Mouse (Mus musculus): ENCODE measurements around the gene Alox12. TPM values are rescaled to one million over a fixed set of nuclear protein-coding genes. Genes with fewer than 3 reads are reported as not detected.

The Alox12 gene
- polyA plus RNA-seq (2014; fragmentation: Nextera tagmentation; extraction: Ambion mirVana): 0.08 and 2.1 TPM in 2 replicates

DNA sequence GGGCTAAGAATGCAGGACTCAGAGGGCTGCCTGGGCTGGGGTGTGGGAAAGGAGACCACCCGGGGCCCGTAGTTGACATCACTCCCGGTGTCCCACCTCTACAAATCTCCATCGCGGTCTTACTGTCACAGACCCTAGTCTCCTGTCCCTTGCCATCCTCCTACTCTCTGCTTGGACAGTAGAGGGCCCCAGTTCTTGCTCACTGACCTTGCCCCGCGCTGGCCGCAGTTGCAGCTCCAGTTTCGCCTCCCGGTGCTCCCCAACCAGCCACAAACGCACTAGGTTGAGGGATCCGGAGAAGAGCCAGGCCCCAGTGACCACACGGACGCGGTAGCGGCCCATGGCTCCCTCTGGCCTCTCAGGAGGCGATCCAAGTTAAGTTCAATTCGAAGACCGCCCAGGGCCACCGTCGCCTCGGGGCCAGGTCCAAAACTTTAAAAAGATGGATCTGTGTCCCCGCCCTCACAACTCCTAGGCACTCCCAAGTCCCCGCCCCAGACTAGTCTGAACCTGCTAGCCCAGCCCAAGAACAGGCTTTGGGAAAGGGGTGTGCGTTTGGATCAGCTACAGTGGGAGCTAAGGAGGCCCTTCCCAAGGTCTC is at the start of gene Alox12:
Gene Alox12 (minus strand): TSS at position 423 of the 601 bp plus-strand sequence.
- 1% methylated on average over 25 of the region's 25 CpGs for WGBS
- Histone ChIP-seq H3K4me3 (ENCODE audit: low read depth, low read length) (0 out of 2 replicates have a peak within 1 kb of the TSS, but pooled peaks have one; percentile 12), H3K27me3 (ENCODE audit: control insufficient read depth, insufficient read depth, low read length) (peaks cover 28% of the 10 kb centered on the region), H3K27ac (ENCODE audit: low read depth, low read length) (no peak within 1 kb of the TSS), H3K4me1 (ENCODE audit: control insufficient read depth, insufficient read depth, low read length) (no peaks in the 10 kb centered on the region; the same call in 1 of the 2 replicates), H3K4me2 (ENCODE audit: low read depth, low read length) (peak within 1 kb of the TSS; percentile 29; the same call in 1 of the 2 replicates), H3K9me3 (ENCODE audit: control insufficient read depth, low read length) (no peaks in the 10 kb centered on the region), H3K9ac (replicated peaks; ENCODE audit: low read depth, low read length) (no peak within 1 kb of the TSS), H3K36me3 (ENCODE audit: control insufficient read depth, insufficient read depth, low read length) (no peaks in the 10 kb centered on the region)
- no peak for ATAC-seq (ENCODE audit: low read depth)

DNA sequence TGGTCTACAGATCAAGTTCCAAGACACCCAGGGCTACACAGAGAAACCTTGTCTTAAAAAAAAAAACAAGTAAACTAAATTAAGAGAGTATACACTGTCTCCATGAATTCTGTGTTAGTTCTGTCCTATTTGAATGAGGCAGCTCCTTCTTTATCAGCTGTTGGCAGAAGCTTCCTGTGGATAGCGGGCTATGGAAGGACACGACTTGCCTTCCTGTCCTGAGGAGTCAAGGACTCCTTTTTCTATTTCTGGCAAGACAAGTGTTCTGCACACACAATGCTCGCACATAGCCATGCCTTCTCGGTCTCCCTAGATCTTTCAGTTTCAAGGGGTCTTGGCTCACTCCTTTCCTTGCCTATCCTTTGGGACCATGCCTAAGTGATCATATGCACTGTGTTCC is 47.1 kb upstream of the Alox12 start:
- Histone ChIP-seq H3K4me2 (ENCODE audit: low read depth, low read length) (no peak overlapping the region), H3K27ac (ENCODE audit: low read depth, low read length) (no peak overlapping the region), H3K9me3 (ENCODE audit: control insufficient read depth, low read length) (no peaks in the 10 kb centered on the region; the same call in 1 of the 2 replicates), H3K36me3 (ENCODE audit: control insufficient read depth, insufficient read depth, low read length) (no peaks in the 10 kb centered on the region), H3K27me3 (ENCODE audit: control insufficient read depth, insufficient read depth, low read length) (no peaks in the 10 kb centered on the region), H3K4me3 (ENCODE audit: low read depth, low read length) (no peak overlapping the region), H3K4me1 (ENCODE audit: control insufficient read depth, insufficient read depth, low read length) (no peaks in the 10 kb centered on the region), H3K9ac (replicated peaks; ENCODE audit: low read depth, low read length) (no peak overlapping the region)
- ATAC-seq (ENCODE audit: low read depth): no peak
- WGBS: 86% methylated on average over 4 of the region's 4 CpGs

DNA sequence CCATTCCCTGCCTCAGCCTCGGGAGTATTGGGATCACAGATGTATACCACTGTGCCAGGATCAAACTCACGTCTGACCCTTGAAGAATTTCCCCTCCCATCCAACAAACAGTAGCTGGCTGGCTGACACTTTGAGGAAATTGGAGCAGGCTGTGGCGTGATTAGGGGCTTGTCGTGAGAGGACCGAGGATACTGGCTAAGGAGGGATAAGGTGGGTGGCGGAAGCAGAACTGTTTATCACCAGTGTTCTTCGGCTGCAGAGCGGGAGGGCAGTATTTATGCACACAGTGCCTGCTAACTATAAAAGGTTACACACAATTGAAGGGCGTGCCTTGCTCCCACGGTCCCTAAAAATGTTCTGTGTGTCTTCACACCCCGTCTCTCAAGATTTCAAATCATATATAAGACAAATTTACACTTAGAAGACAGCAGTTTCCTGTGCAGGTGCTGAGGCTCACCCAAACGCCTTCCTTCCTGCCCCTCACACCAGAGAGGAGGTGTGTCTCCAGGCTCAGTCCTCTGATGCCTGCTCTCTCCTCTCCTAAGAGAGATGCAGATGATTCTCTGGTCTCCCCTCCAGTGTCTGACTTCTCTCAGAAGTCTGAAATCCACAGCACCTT is 42.8 kb upstream of the Alox12 start:
- no peak overlapping the region for H3K4me3 ChIP-seq (ENCODE audit: low read depth, low read length)
- no peaks in the 10 kb centered on the region for H3K36me3 ChIP-seq (ENCODE audit: control insufficient read depth, insufficient read depth, low read length)
- no peak overlapping the region for H3K9ac ChIP-seq (replicated peaks; ENCODE audit: low read depth, low read length)
- no peaks in the 10 kb centered on the region; the same call in 1 of the 2 replicates for H3K9me3 ChIP-seq (ENCODE audit: control insufficient read depth, low read length)
- WGBS: 65% methylated on average over 12 of the region's 12 CpGs
- no peak overlapping the region for H3K4me2 ChIP-seq (ENCODE audit: low read depth, low read length)
- H3K4me1 ChIP-seq (ENCODE audit: control insufficient read depth, insufficient read depth, low read length): no peaks in the 10 kb centered on the region
- no peaks in the 10 kb centered on the region for H3K27me3 ChIP-seq (ENCODE audit: control insufficient read depth, insufficient read depth, low read length)
- H3K27ac ChIP-seq (ENCODE audit: low read depth, low read length): no peak overlapping the region
- ATAC-seq (ENCODE audit: low read depth): no peak

DNA sequence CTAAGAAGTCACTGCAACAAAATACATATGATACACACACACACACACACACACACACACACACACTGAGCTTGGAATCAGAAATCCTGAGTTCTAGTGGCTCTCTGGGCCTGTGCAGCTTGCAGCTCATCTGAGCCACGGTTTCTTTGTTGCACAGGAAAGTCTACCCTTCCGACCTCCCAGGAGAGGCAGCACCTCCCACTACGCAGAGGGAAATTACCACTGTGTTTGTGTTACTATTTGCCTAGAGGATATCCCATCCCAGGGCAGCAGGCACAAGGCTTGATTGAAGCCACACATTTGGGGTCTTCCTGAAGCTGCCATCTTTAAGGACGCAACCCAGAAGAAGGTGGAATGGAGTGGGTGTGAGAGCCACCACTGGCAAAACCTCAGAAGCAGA is 42.3 kb upstream of the Alox12 start:
- Histone ChIP-seq H3K4me1 (ENCODE audit: control insufficient read depth, insufficient read depth, low read length) (no peaks in the 10 kb centered on the region), H3K36me3 (ENCODE audit: control insufficient read depth, insufficient read depth, low read length) (no peaks in the 10 kb centered on the region), H3K4me3 (ENCODE audit: low read depth, low read length) (no peak overlapping the region), H3K27ac (ENCODE audit: low read depth, low read length) (no peak overlapping the region), H3K9ac (replicated peaks; ENCODE audit: low read depth, low read length) (no peak overlapping the region), H3K27me3 (ENCODE audit: control insufficient read depth, insufficient read depth, low read length) (no peaks in the 10 kb centered on the region), H3K4me2 (ENCODE audit: low read depth, low read length) (no peak overlapping the region), H3K9me3 (ENCODE audit: control insufficient read depth, low read length) (no peaks in the 10 kb centered on the region; the same call in 1 of the 2 replicates)
- ATAC-seq (ENCODE audit: low read depth): no peak
- 64% methylated on average over 4 of the region's 4 CpGs for WGBS

DNA sequence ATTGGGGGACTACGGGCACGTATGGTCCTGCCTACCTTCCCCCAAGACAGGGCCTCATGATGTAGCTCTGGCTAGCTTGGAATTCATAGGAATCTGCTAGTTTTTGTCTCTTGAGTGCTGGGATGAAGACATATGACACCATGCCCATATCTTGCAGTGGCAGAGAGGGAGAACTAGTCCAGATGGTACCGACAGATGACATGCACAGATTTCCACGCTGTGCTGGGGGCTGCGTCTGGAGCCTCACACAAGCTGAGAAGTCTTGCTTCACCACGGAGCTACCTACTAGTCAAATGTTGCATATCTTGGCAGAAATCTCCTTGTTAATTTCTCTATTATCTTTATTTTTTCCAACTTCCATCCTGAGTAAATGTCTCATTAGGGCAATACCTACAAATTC is 38.7 kb upstream of the Alox12 start:
- no peak overlapping the region for H3K9ac ChIP-seq (replicated peaks; ENCODE audit: low read depth, low read length)
- H3K36me3 ChIP-seq (ENCODE audit: control insufficient read depth, insufficient read depth, low read length): no peaks in the 10 kb centered on the region
- no peak overlapping the region for H3K4me2 ChIP-seq (ENCODE audit: low read depth, low read length)
- no peak overlapping the region for H3K4me3 ChIP-seq (ENCODE audit: low read depth, low read length)
- no peak overlapping the region for H3K27ac ChIP-seq (ENCODE audit: low read depth, low read length)
- no peaks in the 10 kb centered on the region for H3K9me3 ChIP-seq (ENCODE audit: control insufficient read depth, low read length)
- no peak for ATAC-seq (ENCODE audit: low read depth)
- H3K27me3 ChIP-seq (ENCODE audit: control insufficient read depth, insufficient read depth, low read length): no peaks in the 10 kb centered on the region
- WGBS: 87% methylated on average over 6 of the region's 6 CpGs
- H3K4me1 ChIP-seq (ENCODE audit: control insufficient read depth, insufficient read depth, low read length): no peaks in the 10 kb centered on the region

DNA sequence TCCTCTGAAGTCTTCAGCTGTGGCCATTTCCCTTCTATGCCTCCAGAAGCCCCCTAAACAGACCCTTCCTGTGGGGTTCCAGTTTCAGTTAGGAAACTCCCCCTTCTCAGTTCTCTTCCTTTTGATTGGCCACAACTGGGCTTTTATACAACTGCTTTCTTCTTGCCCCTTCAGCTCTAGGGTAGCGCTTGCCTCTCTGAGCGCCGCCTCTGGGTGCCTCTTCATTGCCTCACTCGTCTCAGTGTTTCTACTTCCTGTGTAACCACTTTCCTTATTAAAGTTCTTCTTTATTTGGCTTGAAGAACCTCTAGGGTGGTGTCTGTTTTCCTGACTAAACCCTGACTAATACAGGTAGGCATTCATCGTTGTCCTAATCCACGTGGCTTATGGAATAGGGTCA is 36.1 kb upstream of the Alox12 start:
- 86% methylated on average over 6 of the region's 6 CpGs for WGBS
- H3K27ac ChIP-seq (ENCODE audit: low read depth, low read length): no peak overlapping the region
- no peak overlapping the region for H3K4me2 ChIP-seq (ENCODE audit: low read depth, low read length)
- H3K9ac ChIP-seq (replicated peaks; ENCODE audit: low read depth, low read length): no peak overlapping the region
- no peaks in the 10 kb centered on the region for H3K36me3 ChIP-seq (ENCODE audit: control insufficient read depth, insufficient read depth, low read length)
- no peak overlapping the region for H3K4me3 ChIP-seq (ENCODE audit: low read depth, low read length)
- no peaks in the 10 kb centered on the region for H3K4me1 ChIP-seq (ENCODE audit: control insufficient read depth, insufficient read depth, low read length)
- H3K9me3 ChIP-seq (ENCODE audit: control insufficient read depth, low read length): no peaks in the 10 kb centered on the region
- no peak for ATAC-seq (ENCODE audit: low read depth)
- no peaks in the 10 kb centered on the region for H3K27me3 ChIP-seq (ENCODE audit: control insufficient read depth, insufficient read depth, low read length)

DNA sequence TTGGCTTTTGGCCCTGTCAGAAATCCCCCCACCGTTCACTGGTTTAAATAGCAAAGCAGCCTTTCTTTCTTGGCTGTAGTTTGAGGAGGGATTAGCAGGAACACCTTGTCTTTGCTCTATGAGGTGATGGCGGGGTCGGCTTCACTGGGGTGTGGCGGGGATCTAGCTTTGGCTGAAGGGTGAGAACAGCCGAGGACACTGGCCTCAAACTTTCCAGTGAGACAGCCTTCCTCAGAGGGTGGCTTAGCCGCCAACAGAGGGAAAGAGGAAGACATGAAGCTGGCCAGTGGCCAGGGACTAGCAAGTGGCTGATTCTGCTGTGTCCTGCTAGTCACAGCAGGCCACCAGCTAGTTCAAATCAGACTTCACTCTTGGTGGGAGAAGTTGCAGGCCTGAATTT is 34.1 kb upstream of the Alox12 start:
- Histone ChIP-seq H3K36me3 (ENCODE audit: control insufficient read depth, insufficient read depth, low read length) (no peaks in the 10 kb centered on the region), H3K4me2 (ENCODE audit: low read depth, low read length) (no peak overlapping the region), H3K4me1 (ENCODE audit: control insufficient read depth, insufficient read depth, low read length) (no peaks in the 10 kb centered on the region), H3K4me3 (ENCODE audit: low read depth, low read length) (no peak overlapping the region), H3K9ac (replicated peaks; ENCODE audit: low read depth, low read length) (no peak overlapping the region), H3K27me3 (ENCODE audit: control insufficient read depth, insufficient read depth, low read length) (no peaks in the 10 kb centered on the region), H3K27ac (ENCODE audit: low read depth, low read length) (no peak overlapping the region), H3K9me3 (ENCODE audit: control insufficient read depth, low read length) (no peaks in the 10 kb centered on the region)
- no peak for ATAC-seq (ENCODE audit: low read depth)
- whole genome bisulfite sequencing: 55% methylated on average over 6 of the region's 6 CpGs

DNA sequence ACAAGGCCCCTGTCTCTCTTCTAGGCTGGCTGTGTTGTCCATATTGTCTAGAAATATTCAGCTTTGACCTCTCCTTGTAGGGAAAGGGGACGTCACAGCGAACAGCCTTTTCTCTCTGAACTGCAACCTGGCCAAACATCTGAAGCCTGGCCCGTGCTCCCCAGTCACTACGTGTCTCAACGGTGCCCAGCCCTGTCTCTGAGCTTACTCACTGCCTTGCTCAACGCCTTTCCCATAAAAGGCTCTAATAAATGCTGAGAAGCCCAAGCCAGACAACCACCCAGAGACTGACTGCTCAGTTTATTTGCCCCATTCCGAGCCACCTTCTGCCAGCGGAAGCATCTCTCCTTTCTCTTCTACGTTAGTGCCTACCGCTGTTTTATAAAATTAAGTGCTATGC is 32.9 kb upstream of the Alox12 start:
- H3K4me3 ChIP-seq (ENCODE audit: low read depth, low read length): no peak overlapping the region
- no peak overlapping the region for H3K4me2 ChIP-seq (ENCODE audit: low read depth, low read length)
- no peaks in the 10 kb centered on the region for H3K27me3 ChIP-seq (ENCODE audit: control insufficient read depth, insufficient read depth, low read length)
- H3K9ac ChIP-seq (replicated peaks; ENCODE audit: low read depth, low read length): no peak overlapping the region
- no peaks in the 10 kb centered on the region for H3K9me3 ChIP-seq (ENCODE audit: control insufficient read depth, low read length)
- 83% methylated on average over 10 of the region's 10 CpGs for WGBS
- H3K27ac ChIP-seq (ENCODE audit: low read depth, low read length): no peak overlapping the region
- no peaks in the 10 kb centered on the region for H3K36me3 ChIP-seq (ENCODE audit: control insufficient read depth, insufficient read depth, low read length)
- no peak for ATAC-seq (ENCODE audit: low read depth)
- no peaks in the 10 kb centered on the region for H3K4me1 ChIP-seq (ENCODE audit: control insufficient read depth, insufficient read depth, low read length)

DNA sequence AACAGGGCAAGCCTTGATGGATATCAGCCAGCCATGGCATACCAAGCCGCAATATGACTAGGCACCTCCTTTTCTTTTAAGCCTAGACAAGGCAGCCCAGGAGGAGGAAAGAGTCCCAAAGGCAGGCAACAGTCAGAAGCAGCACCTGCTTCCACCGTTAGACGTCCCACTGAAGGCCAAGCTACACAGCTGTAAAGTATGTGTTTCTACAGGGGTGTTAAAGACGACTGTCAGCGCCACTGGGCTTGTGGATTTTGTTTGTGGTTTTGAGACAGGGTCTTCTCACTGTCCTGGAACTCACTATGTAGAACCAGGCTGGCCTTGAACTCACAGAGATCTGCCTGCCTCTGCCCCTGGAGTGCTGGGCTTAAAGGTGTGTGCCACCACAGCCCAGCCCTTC is 30.5 kb upstream of the Alox12 start:
- WGBS: 76% methylated on average over 5 of the region's 5 CpGs
- Histone ChIP-seq H3K4me2 (ENCODE audit: low read depth, low read length) (no peak overlapping the region), H3K4me1 (ENCODE audit: control insufficient read depth, insufficient read depth, low read length) (no peaks in the 10 kb centered on the region), H3K27ac (ENCODE audit: low read depth, low read length) (no peak overlapping the region), H3K9me3 (ENCODE audit: control insufficient read depth, low read length) (no peaks in the 10 kb centered on the region), H3K9ac (replicated peaks; ENCODE audit: low read depth, low read length) (no peak overlapping the region), H3K4me3 (ENCODE audit: low read depth, low read length) (no peak overlapping the region), H3K36me3 (ENCODE audit: control insufficient read depth, insufficient read depth, low read length) (no peaks in the 10 kb centered on the region), H3K27me3 (ENCODE audit: control insufficient read depth, insufficient read depth, low read length) (no peaks in the 10 kb centered on the region)
- ATAC-seq (ENCODE audit: low read depth): no peak
